Mouse (Mus musculus) kidney, adult 2 months (tissue): ENCODE measurements around the gene Prickle3. TPM values are rescaled to one million over a fixed set of nuclear protein-coding genes. Genes with fewer than 3 reads are reported as not detected.

Experiments
- polyA plus RNA-seq: library from polyadenylated mRNA; depleted of rRNA; stranded (reverse); fragments of >200 nt; gene quantifications from 2 replicates; pipeline ENCODE4 v1.2.3, GENCODE M21; 2012; rRNA removed

Prickle3 gene
- polyA plus RNA-seq, 1 experiment: 8.9 TPM

Other genes with a start within 250 kb of the Prickle3 start
- 0.08 and 0.92 TPM in 2 replicates for gene Foxp3, start 83.6 kb upstream of the Prickle3 start, polyA plus RNA-seq
- 1.2 and 1.6 TPM in 2 replicates for gene Ppp1r3f, start 83.0 kb upstream of the Prickle3 start, polyA plus RNA-seq
- gene Ccdc22, start 51.7 kb upstream of the Prickle3 start, polyA plus RNA-seq: 25.3 and 26.6 TPM in 2 replicates
- 0.03 TPM in 1 of 2 replicates, not detected in the other for gene Cacna1f, start 50.2 kb upstream of the Prickle3 start, polyA plus RNA-seq
- 8.0 and 9.2 TPM in 2 replicates for gene Syp, start 18.8 kb upstream of the Prickle3 start, polyA plus RNA-seq
- gene Plp2, start 14.1 kb downstream of the Prickle3 start, polyA plus RNA-seq: 72.2 and 74.1 TPM in 2 replicates
- gene Magix, start 24.0 kb downstream of the Prickle3 start, polyA plus RNA-seq: 17.4 and 22.1 TPM in 2 replicates
- 8.2 and 10.9 TPM in 2 replicates for gene Gpkow, start 39.9 kb downstream of the Prickle3 start, polyA plus RNA-seq
- 73.1 and 76.9 TPM in 2 replicates for gene Wdr45, start 57.1 kb downstream of the Prickle3 start, polyA plus RNA-seq
- 0.23 and 0.28 TPM in 2 replicates for gene Gm45208, start 65.0 kb downstream of the Prickle3 start, polyA plus RNA-seq
- gene Praf2, start 71.2 kb downstream of the Prickle3 start, polyA plus RNA-seq: 33.8 and 40.9 TPM in 2 replicates
- gene Ccdc120, start 93.6 kb downstream of the Prickle3 start, polyA plus RNA-seq: 8.3 and 14.1 TPM in 2 replicates
- gene Tfe3, start 105.3 kb downstream of the Prickle3 start, polyA plus RNA-seq: 18.8 and 20.1 TPM in 2 replicates
- 25.5 and 30.3 TPM in 2 replicates for gene Gripap1, start 132.5 kb downstream of the Prickle3 start, polyA plus RNA-seq
- 0.48 and 0.53 TPM in 2 replicates for gene Kcnd1, start 165.0 kb downstream of the Prickle3 start, polyA plus RNA-seq
- 26.8 and 30.4 TPM in 2 replicates for gene Otud5, start 184.1 kb downstream of the Prickle3 start, polyA plus RNA-seq
- 11.4 and 11.5 TPM in 2 replicates for gene Pim2, start 221.0 kb downstream of the Prickle3 start, polyA plus RNA-seq
- 50.0 and 50.1 TPM in 2 replicates for gene Slc35a2, start 226.8 kb downstream of the Prickle3 start, polyA plus RNA-seq
- gene Pqbp1, start 242.0 kb downstream of the Prickle3 start, polyA plus RNA-seq: 45.7 and 58.0 TPM in 2 replicates
- 47.0 and 60.9 TPM in 2 replicates for gene Timm17b, start 242.1 kb downstream of the Prickle3 start, polyA plus RNA-seq